Mouse (Mus musculus) embryonic facial prominence, embryonic 13.5 days (tissue): ENCODE data around the gene Slc2a12. TPM values are rescaled to one million over a fixed set of nuclear protein-coding genes. Genes with fewer than 3 reads are reported as not detected.

Experiments used
- ATAC-seq: fragments of 200-750 bp; cut with Nextera tagmentation; 2 replicates; pipeline ENCODE4 v1.8.0; 2017; ENCODE audit warnings: low read depth; ENCODE audit not compliant: insufficient number of reproducible peaks, insufficient read depth, low FRiP score, low TSS enrichment
- H3K27ac ChIP-seq: fragments of 300-500 bp; sonication (generic); 2 replicates; pipeline ENCODE4 v1.5.1; 2015; ENCODE audit warnings: moderate library complexity, mild to moderate bottlenecking, inconsistent platforms
- H3K27me3 ChIP-seq: fragments of 300-500 bp; sonication (generic); 2 replicates; pipeline ENCODE4 v1.6.1; 2015; ENCODE audit warnings: mild to moderate bottlenecking, inconsistent platforms
- H3K36me3 ChIP-seq: fragments of 300-500 bp; sonication (generic); 2 replicates; pipeline ENCODE4 v1.6.1; 2015; ENCODE audit warnings: mild to moderate bottlenecking, inconsistent platforms
- H3K4me1 ChIP-seq: fragments of 300-500 bp; sonication (generic); 2 replicates; pipeline ENCODE4 v1.6.1; 2015; ENCODE audit warnings: inconsistent platforms
- H3K4me2 ChIP-seq: fragments of 300-500 bp; sonication (generic); 2 replicates; pipeline ENCODE4 v1.6.1; 2015; ENCODE audit warnings: moderate library complexity, mild to moderate bottlenecking, inconsistent platforms
- H3K4me3 ChIP-seq: fragments of 300-500 bp; sonication (generic); 2 replicates; pipeline ENCODE4 v1.5.1; 2015; ENCODE audit warnings: mild to moderate bottlenecking, inconsistent platforms
- H3K9ac ChIP-seq: fragments of 300-500 bp; sonication (generic); 2 replicates; pipeline ENCODE4 v1.6.1; 2015; ENCODE audit warnings: mild to moderate bottlenecking, inconsistent platforms
- H3K9me3 ChIP-seq: fragments of 300-500 bp; sonication (generic); 2 replicates; pipeline ENCODE4 v1.6.1; 2016; ENCODE audit warnings: inconsistent platforms
- WGBS: fragments of 180-500 bp; shearing (Covaris S2); methylation state at CpG from one replicate; pipeline ENCODE4 v1.1.7; 2015; ENCODE audit warnings: mixed read lengths; 5-methylcytosine and 5-hydroxymethylcytosine counted together
- polyA plus RNA-seq: library from polyadenylated mRNA; unstranded; fragments of >200 nt; fragmentation: Nextera tagmentation; extraction: Ambion mirVana; gene quantifications from 2 replicates; pipeline ENCODE4 v1.2.1, GENCODE M21; 2015

The Slc2a12 gene
- polyA plus RNA-seq: 3.3 and 4.4 TPM in 2 replicates

DNA sequence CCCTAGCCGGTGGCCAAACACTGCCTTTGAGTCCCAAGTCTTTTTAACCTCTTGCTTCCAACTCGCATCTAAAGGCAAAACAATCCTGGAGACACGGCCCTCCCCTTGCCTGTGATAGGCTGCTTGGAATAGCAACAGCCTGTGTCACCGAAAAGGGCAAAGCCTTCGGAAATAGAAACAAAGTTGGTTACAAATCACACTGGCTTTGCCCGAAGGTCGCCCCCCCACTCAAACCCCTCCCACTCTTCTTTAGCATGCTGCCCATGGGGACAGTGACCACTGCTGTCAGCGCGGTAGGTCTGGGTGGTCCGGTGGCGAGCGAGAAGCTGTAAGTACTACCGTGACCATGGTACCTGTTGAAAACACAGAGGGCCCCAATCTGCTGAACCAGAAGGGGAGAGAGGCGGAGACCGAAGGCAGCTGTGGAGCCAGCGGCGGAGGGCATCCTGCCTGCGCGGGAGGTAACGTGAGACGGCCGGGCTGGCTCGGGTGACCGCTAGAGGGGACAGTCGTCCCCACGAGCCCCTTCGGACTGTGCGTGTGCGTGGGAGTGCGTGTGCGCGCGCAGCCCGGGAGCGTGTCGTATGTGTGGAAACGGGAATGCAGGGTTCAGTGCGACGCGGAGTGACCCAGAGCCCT lies at the start of gene Slc2a12:
TSS of gene Slc2a12 (plus strand) at position 159 of the 639 bp plus-strand sequence.
- Histone ChIP-seq H3K9ac (peak within 1 kb of the TSS; percentile 73), H3K27ac (peak within 1 kb of the TSS; percentile 89), H3K9me3 (no peaks in the 10 kb centered on the region), H3K4me1 (peaks cover 20% of the 10 kb centered on the region), H3K4me3 (peak within 1 kb of the TSS; percentile 55), H3K36me3 (no peaks in the 10 kb centered on the region), H3K27me3 (no peaks in the 10 kb centered on the region), H3K4me2 (peak within 1 kb of the TSS; percentile 68)
- under 1% methylated on average over 40 of the region's 40 CpGs for WGBS
- peak; percentile 76 for ATAC-seq

DNA sequence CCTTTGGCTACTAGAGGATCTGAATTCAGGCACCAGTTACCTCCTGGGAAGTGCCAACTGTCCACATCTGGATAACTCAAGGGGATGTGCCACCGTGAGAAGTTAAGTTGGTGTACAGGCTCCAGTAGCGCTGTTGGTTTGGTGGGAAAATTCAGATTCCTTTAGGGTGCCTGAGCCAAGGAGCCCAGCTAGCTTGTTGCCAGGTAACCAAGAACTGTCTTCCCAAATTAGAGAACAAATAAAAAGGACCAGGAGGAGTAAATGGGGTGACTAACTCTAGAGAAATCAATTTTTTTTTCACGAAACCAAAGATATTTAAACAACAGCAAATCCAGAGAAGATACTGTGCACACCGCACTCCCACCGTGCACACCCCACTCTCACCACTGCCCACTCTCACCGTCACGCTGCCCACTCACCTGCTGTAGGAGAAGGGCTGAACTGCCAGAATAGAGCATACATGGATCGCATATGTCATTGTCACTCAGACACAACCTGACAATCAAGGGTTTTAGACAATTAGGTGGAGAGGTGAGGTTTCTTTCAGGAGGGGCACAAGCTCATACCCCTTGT lies 45.8 kb upstream of the Slc2a12 start:
- no peak overlapping the region for H3K27ac ChIP-seq
- no peaks in the 10 kb centered on the region for H3K27me3 ChIP-seq
- no peaks in the 10 kb centered on the region for H3K4me1 ChIP-seq
- H3K4me3 ChIP-seq: no peak overlapping the region
- H3K9me3 ChIP-seq: no peaks in the 10 kb centered on the region
- ATAC-seq: no peak
- H3K36me3 ChIP-seq: no peaks in the 10 kb centered on the region
- H3K9ac ChIP-seq: no peak overlapping the region
- WGBS: 90% methylated on average over 8 of the region's 8 CpGs
- H3K4me2 ChIP-seq: no peak overlapping the region

DNA sequence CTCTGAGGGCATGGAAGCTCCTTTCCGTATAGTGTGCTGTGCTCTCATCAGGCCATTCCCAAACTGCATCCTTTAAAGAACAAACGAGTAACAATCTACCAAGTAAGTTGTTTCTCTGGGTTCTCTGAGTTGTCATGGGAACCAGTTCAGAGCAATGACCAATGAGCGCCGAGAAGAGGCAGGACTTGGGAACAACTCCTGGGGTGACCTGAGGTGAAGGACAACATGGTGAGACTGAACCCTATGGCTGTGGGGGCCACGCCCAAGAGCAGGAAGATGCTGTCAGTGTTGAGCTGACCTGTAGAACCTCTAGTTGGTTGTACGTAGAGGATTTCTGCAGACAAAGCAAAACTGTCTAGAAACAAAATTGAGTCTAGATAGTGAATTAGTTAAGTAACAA lies 43.8 kb upstream of the Slc2a12 start:
- H3K36me3 ChIP-seq: no peaks in the 10 kb centered on the region
- no peak overlapping the region for H3K4me2 ChIP-seq
- H3K9me3 ChIP-seq: no peaks in the 10 kb centered on the region
- no peaks in the 10 kb centered on the region for H3K27me3 ChIP-seq
- no peaks in the 10 kb centered on the region for H3K4me1 ChIP-seq
- no peak for ATAC-seq
- H3K27ac ChIP-seq: no peak overlapping the region
- no peak overlapping the region for H3K4me3 ChIP-seq
- H3K9ac ChIP-seq: no peak overlapping the region
- 87% methylated on average over 6 of the region's 6 CpGs for WGBS

DNA sequence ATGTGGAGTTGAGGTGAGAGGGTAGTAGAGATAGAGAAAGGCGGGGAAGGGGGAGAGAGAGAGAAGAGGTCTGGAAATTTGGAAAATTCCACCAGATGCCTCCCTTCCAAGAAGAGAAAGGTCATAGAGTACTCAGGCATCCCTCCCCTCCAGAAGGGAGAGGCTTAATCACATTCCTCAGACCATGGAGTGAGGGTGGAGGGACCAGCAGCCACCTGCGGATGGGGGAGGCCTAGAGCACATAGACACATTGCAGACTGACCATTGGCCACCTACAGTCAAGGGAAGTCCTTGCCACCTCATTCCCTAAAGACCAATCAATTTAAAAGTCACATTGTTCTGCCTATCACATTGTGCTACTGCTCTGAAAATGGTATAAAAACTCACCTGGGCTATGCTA lies 40.0 kb upstream of the Slc2a12 start:
- 75% methylated on average over 2 of the region's 2 CpGs for WGBS
- Histone ChIP-seq H3K36me3 (no peaks in the 10 kb centered on the region), H3K27ac (no peak overlapping the region), H3K9ac (no peak overlapping the region), H3K4me2 (no peak overlapping the region), H3K9me3 (no peaks in the 10 kb centered on the region), H3K27me3 (no peaks in the 10 kb centered on the region), H3K4me3 (no peak overlapping the region), H3K4me1 (peaks cover 7% of the 10 kb centered on the region; the same call in 1 of the 2 replicates)
- no peak for ATAC-seq

DNA sequence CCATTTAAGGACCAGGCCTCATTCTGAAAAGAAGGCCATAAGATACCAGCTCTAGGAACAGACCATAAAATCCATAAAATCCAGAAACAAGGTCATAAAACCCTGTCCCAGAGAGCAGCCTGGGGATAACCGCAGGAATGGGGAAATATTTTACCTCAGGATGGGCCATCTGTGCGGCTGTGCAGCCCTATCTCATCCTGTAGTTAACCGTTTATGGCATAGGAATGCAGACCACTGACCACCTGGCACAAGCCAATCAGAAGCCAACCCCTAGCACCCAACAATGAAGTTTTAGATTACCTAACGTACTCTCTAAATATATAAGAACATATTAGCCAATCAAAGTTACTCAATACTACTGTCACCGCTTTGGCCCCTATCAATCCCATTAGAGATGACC lies 36.5 kb upstream of the Slc2a12 start:
- WGBS: 78% methylated on average over 5 of the region's 5 CpGs
- Histone ChIP-seq H3K9ac (no peak overlapping the region), H3K4me1 (peaks cover 7% of the 10 kb centered on the region; the same call in 1 of the 2 replicates), H3K36me3 (no peaks in the 10 kb centered on the region), H3K27me3 (no peaks in the 10 kb centered on the region), H3K27ac (no peak overlapping the region), H3K4me3 (no peak overlapping the region), H3K4me2 (0 out of 2 replicates have a peak overlapping the region, but pooled peaks have one; percentile 51), H3K9me3 (no peaks in the 10 kb centered on the region)
- no peak for ATAC-seq

DNA sequence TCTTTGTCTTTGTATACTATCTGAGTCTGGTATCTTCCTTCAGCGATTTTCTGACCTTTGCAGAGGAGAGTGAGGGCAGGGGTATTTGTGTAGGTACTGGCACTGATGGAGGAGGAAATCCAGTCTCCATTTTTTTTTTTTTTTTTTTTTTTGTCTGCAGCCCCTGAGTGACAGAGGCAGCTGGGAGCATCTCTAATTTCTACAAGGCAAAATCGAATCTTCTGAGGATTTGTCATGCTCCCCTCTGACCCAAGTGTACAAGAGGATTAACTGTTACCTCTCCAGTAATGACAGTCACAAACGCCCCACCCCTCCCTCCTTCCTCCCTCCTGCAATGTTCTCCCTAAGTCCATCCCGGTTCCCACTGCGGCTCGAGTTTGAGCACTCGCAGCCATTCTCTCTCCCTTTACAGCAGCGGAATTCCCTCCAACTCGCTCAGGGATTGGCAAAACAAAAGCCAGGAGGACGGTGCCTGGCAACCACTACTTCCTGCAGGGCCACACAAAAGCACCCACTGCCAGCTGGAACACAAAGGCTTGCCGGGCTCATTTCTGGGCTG lies 35.9 kb upstream of the Slc2a12 start:
- Histone ChIP-seq H3K27ac (no peak overlapping the region; the same call in 1 of the 2 replicates), H3K9me3 (no peaks in the 10 kb centered on the region), H3K4me1 (peaks cover 7% of the 10 kb centered on the region; the same call in 1 of the 2 replicates), H3K9ac (0 out of 2 replicates have a peak overlapping the region, but pooled peaks have one; percentile 49), H3K36me3 (no peaks in the 10 kb centered on the region), H3K27me3 (no peaks in the 10 kb centered on the region), H3K4me2 (peak overlapping the region; percentile 51), H3K4me3 (peak overlapping the region; percentile 19)
- WGBS: 3% methylated on average over 11 of the region's 11 CpGs
- ATAC-seq: no peak

DNA sequence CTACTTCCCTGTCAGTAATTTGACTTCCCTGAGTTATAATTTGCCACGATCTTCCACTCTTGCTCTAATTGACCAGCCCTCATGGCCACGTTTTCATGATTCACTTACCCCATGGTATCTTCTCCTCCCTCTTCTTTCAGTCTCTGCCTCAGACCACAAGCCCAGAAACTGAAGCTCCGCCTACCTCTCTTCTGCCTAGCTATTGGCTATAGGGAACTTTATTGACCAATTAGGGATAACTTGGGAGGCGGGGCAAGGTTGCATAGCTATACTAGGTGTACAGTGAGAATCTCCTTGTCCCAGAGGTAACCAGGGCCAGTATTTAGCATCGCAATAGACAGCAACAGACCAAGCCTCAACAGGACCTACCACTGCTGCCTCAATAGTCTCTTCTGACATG lies 31.5 kb upstream of the Slc2a12 start:
- no peak for ATAC-seq
- no peaks in the 10 kb centered on the region for H3K27me3 ChIP-seq
- peaks cover 7% of the 10 kb centered on the region; the same call in 1 of the 2 replicates for H3K4me1 ChIP-seq
- H3K27ac ChIP-seq: no peak overlapping the region
- 83% methylated on average over 5 of the region's 5 CpGs for WGBS
- H3K9me3 ChIP-seq: no peaks in the 10 kb centered on the region
- no peak overlapping the region for H3K4me2 ChIP-seq
- H3K9ac ChIP-seq: no peak overlapping the region
- H3K36me3 ChIP-seq: no peaks in the 10 kb centered on the region
- H3K4me3 ChIP-seq: no peak overlapping the region

DNA sequence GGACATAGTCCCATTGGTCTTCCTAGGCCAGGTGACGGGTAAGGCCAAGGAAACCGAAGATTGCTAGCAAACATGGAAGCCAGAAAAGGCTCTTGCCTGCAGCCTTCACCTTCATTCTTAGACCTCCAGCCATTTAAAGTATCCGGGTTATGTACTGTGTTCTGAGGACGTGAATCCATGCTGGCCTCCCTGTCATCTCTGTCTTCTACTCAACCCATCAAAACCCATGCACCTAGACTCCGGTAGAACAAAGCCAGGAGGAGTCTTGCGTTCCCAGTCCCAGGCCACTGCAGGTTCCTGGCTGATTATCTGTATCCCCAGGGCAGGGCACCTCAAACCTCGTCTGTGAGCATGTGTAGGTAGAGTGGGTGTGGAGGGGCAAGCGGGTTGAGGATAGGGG lies 30.3 kb upstream of the Slc2a12 start:
- no peaks in the 10 kb centered on the region for H3K27me3 ChIP-seq
- H3K4me3 ChIP-seq: no peak overlapping the region
- 87% methylated on average over 8 of the region's 8 CpGs for WGBS
- no peaks in the 10 kb centered on the region for H3K36me3 ChIP-seq
- no peak overlapping the region for H3K27ac ChIP-seq
- no peak for ATAC-seq
- no peaks in the 10 kb centered on the region for H3K4me1 ChIP-seq
- no peaks in the 10 kb centered on the region for H3K9me3 ChIP-seq
- no peak overlapping the region for H3K4me2 ChIP-seq
- H3K9ac ChIP-seq: no peak overlapping the region

DNA sequence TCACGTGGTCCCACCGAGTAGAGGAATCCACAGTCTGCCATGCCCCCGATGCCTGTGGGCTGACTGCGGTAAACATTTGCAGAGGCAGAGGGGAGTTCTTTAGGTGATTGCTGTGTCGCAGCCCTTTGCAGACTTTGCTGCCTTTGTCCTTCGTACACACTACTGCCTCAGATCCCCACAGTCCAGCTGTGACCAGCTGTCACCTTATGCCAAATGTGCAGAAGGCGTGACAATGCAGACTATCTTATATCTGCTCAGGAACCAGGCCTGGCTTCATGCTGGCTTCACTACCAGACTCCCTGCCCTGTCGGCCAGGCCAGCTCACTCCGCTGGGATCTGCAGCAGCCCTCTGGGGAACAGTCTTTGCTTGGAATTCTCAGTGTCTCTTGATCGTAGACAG lies 29.5 kb upstream of the Slc2a12 start:
- no peaks in the 10 kb centered on the region for H3K36me3 ChIP-seq
- H3K4me2 ChIP-seq: no peak overlapping the region
- 56% methylated on average over 10 of the region's 10 CpGs for WGBS
- no peak overlapping the region for H3K4me3 ChIP-seq
- no peaks in the 10 kb centered on the region for H3K4me1 ChIP-seq
- H3K9ac ChIP-seq: no peak overlapping the region
- no peak for ATAC-seq
- no peaks in the 10 kb centered on the region; the same call in 1 of the 2 replicates for H3K9me3 ChIP-seq
- no peak overlapping the region for H3K27ac ChIP-seq
- no peaks in the 10 kb centered on the region for H3K27me3 ChIP-seq

DNA sequence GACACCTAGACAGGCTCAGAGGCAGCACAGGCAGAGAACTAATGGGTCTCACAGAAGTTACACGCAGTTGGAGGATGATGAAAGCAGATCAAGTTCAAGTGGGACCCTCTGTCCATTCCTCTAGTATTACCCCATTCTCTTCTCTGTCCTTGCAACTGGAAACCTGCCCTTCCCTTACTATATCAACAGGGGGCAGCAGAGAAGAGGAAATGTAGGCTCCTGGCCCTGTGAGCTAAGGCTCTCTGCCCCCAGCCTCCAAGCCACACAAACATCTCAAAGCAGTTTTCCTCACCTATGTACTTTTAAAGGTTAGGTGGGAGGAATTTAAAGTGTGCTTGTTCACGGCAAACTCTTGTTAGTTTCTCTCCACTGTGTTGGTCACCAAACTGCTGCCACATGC lies 26.0 kb upstream of the Slc2a12 start:
- no peak overlapping the region for H3K4me2 ChIP-seq
- no peak overlapping the region for H3K27ac ChIP-seq
- no peaks in the 10 kb centered on the region for H3K27me3 ChIP-seq
- no peaks in the 10 kb centered on the region; the same call in 1 of the 2 replicates for H3K9me3 ChIP-seq
- 60% methylated on average over 2 of the region's 2 CpGs for WGBS
- H3K4me1 ChIP-seq: no peaks in the 10 kb centered on the region
- ATAC-seq: no peak
- H3K4me3 ChIP-seq: no peak overlapping the region
- H3K36me3 ChIP-seq: no peaks in the 10 kb centered on the region
- no peak overlapping the region for H3K9ac ChIP-seq

DNA sequence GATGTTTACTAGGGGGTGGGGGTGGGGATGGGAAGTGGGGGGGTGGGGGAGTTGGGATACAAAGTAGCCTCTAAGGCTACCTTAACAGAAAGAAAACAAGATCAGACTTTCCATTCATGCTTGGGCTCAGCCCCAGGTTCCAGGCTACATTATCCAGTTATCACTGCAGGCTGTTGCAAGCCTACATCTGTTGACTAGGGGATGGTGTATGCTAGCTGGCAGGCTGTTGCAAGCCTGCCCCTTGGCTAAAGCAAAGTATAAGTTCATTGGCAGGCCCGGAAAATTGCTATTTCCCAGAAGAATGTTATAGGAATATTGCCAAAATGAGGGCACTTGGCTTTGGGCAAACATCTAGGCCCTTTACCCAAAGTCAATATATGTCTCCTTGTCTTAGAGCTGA lies 16.0 kb upstream of the Slc2a12 start:
- Histone ChIP-seq H3K27ac (no peak overlapping the region), H3K9me3 (no peaks in the 10 kb centered on the region), H3K4me3 (no peak overlapping the region), H3K9ac (no peak overlapping the region), H3K4me2 (no peak overlapping the region), H3K27me3 (no peaks in the 10 kb centered on the region), H3K4me1 (peaks cover 14% of the 10 kb centered on the region; the same call in 1 of the 2 replicates), H3K36me3 (no peaks in the 10 kb centered on the region)
- no peak for ATAC-seq
- 61% methylated on average over 1 of the region's 1 CpGs for WGBS

DNA sequence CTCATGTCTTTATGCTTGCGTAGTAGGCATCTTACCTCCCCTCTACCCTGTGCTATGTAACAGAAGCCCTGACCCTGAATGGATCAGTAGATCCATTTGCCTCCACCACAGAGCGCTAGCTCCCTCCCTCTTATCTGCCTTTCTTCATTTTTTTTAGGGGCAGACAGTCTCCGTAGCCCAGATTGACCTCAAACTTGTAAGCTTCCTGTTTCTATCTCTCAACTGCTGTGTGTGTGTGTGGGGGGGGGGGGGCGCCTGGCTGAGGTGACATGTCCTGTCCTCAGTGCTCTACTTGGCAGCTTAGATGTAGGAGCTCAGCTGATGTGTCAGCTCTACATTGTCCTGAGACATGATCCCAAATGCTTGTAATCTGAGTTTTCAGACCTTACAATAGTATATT lies 13.7 kb upstream of the Slc2a12 start:
- peaks cover 14% of the 10 kb centered on the region; the same call in 1 of the 2 replicates for H3K4me1 ChIP-seq
- no peak overlapping the region for H3K9ac ChIP-seq
- H3K27ac ChIP-seq: no peak overlapping the region
- no peaks in the 10 kb centered on the region for H3K27me3 ChIP-seq
- H3K4me2 ChIP-seq: no peak overlapping the region
- no peak overlapping the region for H3K4me3 ChIP-seq
- ATAC-seq: no peak
- no peaks in the 10 kb centered on the region for H3K9me3 ChIP-seq
- 78% methylated on average over 4 of the region's 4 CpGs for WGBS
- H3K36me3 ChIP-seq: no peaks in the 10 kb centered on the region
